Mouse (Mus musculus) WW6 (cell line): ENCODE measurements around the gene Arhgap23.

ENCODE experiments used
- DNase-seq: peaks from one replicate; pipeline ENCODE4 v3.0.0-alpha.2; 2013; ENCODE audit warnings: low read depth, low spot score

Gene Arhgap23

DNA sequence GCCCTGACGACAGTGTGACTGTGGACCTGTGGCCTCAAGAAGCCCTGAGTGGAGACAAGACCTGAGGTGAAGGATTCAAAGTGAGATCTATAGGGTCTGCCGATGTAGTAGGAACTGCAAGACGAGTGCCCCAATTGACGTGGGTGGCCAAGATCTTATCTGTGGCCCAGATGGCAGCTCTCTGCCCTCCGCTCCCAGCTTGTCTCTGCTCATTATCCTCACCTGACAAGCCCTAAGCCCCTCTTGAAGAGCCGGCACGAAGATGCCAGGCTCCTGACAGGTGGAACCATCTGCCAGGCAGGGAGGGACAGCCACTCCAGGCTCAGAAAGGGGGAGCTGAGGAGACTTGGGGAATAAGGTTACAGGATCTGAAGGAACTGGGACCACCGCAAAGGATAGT lies 117.0 kb downstream of the Arhgap23 start:
- no peak for DNase-seq

DNA sequence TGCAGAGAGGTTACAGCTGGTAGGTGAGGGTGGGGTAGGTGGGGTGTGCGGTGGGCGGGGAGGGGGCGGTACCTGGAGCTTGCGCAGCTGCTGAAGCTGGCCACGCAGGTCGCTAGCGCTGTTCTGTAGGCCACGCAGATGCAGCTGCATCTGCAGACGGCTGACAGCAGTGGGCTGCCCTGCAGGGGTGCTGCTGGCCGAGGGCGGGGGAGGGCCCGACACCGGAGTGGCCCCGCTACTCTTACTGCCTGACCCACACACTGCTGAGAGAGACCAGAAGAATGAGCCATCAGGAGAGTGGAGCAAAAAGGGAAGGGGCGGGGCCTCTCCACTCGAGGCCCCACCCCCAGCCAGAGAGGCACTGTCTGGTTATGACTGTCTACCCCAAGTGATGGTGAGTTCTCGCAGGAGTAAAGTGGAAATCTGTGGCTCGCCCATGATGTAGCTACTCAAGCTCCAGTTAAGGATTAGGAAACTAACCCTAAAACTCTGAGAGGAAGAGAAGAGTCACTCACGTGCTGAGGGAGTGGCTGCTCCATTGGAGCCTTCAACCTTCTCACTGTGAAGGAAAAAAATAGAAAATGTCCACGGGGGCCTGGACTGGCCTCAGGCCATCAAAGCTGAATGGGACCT lies 117.7 kb downstream of the Arhgap23 start:
- DNase-seq, result no peak

DNA sequence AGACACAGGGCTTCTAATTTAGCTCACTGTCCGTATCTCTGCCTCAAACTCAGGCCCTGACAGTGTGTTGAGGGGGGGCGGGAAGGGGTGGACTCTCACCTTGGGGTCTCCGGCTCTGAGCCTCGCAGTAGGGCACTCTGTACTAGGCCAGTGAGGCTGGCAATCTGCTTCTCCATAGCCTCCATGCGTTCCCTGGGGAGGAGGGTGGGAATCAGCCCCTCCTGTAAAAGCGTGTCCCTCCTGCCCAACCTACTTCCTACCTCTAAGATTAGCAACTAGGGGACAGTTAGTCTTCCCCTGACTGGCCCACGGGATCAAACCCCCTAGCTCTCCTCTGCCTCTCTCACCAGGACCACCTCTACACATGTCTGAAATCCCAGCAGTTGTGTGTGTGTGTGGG lies 118.3 kb downstream of the Arhgap23 start:
- DNase-seq, result no peak

DNA sequence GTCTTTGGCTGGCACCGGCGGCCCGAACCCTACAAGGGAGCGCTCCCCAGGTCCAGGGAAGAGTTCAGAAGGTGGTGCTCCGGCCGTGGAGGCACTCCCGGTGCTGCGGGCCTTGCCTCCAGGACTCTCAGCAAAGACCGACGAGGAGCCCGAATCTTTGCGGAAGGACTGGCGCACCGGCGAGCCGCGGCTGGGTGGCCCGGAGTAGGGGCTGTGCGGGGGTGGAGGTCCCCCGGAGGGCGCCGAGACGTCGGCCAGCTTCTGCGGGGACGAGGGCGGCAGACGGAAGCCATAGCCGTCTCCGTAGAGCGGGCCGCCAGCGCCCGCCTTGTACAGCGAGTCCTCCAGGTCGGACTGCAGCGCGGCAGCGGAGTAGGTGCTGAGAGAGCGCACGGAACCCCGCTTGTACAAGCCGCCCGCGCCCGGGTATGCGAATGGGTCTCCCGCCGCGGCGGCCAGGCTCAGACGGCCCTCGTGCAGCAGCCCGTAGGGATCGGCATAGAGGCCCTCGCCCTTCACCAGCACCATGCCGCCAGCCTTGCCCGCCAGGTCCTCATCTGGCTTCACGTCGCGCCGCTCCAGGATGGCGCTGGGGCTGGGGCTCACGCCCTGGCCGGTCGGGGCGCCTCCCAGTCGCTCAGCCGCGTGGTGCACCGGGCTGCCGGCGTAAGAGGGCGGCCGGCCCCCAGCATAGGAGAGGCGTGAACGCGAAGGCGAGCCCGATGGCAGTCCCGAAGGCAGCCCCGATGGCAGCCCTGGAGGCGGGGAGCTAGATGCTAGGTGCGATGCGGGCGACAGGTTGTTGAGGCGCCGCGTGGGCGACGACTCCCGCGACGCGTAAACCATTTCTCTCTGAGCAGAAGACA lies 119.3 kb downstream of the Arhgap23 start:
- DNase-seq, result no peak

DNA sequence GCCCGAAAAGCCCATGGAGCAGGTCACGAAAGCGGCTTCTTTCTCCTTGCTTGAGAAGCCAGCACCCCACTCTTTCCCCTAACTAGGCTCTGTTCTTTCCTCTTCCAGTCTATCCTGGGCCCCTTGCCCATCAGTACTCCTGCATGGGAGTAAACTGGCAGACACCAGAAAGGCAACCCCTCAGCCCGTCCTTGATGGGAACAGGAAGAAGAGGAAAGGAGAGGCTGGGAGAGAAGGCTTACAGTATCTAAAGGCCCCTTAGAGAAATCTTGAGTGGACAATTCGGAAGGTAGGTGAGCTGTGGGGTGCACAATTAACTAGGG lies 119.9 kb downstream of the Arhgap23 start:
- DNase-seq, result no peak

DNA sequence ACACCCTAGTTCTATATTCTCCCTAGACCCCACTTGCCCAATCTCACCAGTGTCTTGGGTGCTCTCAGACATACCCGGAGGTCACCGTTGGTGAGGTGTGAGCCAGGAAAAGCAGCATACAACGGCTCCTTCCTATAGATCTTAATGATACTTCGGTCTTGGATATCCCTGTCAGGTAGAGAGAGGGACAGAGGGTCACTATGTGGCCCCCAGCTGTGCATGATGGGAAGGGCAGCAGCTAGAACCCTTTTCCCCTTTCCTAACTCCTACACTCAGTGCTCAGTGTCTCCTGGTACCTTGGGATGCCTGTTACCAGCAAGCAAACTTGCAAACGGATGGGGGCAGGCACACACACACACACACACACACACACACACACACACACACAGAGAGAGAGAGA lies 120.3 kb downstream of the Arhgap23 start:
- no peak for DNase-seq

DNA sequence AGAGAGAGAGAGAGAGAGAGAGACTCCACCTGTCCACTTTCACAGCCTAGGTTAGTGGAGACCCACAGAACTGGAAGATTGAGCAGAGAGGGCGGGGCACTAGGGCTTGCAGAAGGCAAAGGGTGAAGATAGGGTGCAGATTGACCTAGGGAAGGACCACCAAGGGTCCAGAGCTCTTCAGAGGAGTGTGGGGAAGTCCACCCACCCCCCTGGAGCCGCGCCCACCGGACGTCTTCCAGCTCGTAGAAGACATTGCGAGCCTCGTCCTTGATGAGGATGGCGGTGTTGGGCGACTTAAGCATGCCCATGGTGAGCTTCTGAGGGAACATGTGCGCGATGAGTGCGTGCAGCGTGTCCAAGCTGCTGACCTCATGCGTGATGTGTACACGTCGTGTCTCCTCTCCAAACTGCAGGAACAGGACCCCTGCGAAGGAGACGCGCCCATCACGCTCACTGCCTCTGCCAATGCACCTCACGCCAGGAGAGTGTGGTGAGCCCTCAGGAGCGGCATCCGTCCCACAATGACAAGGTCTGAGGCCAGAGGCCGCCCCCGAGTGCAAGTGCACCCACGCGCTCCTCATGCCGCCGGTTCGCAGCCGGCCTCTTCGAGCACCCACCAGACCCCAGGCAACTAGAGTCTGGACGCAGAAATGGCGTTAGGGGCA lies 120.9 kb downstream of the Arhgap23 start:
- no peak for DNase-seq

DNA sequence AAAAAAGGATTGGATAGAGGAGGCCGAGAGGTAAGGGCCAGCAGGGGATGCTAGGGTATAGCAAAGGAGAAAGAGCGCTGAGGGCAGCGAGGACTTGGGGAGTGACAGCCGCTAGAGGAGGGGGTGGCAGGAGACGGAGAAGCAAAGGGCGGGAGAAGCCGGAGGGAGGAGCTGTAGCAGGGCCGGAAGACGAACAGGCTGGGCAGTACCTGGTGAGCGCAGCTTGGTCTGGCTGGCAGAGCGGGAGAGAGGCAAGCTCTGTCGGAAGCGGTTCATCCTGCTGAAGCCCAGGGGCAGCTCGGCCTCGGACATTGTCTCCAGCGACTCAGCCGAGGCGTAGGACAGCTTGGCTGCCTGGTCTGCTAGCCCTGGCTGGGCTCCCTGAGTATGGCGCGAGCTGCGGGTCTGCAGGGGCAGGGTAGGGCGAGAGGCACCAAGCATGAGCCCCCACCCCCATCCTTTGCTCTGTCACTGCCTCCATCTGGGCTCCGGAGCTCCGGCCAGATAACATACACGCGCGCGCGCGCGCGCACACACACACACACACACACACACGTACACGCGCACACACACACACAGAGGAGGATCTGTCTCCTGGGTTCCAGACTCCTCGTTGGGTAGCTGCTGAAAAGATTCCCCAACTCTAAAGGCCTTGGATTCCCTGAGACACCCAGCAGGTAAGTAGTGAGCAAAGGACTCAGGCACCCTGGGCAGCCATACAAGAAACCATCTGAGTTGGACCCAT lies 121.7 kb downstream of the Arhgap23 start:
- no peak for DNase-seq

DNA sequence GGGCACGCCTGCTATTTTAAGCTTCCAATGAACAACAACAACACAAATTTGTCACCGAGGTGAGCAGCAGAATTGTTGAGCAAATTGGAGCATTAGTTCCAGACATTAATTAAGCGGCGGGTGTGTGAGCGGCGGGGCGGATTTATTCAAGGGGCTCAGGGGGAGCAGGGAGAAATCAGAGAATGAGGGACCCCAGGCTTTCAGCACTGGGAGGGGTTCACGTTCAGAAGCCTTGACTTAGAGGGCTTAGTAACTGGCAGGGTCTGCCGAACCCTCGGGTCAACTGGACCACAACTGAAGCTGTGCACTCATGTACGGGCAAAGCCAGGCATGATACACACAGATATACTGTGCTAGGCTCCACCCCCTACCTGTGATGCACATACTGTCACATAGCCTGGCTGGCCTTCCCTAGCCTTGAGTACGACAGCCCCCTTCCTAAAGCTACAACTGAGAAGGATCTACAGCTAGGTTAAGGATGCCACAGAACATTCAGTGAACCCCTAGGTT lies 122.3 kb downstream of the Arhgap23 start:
- DNase-seq, result no peak

DNA sequence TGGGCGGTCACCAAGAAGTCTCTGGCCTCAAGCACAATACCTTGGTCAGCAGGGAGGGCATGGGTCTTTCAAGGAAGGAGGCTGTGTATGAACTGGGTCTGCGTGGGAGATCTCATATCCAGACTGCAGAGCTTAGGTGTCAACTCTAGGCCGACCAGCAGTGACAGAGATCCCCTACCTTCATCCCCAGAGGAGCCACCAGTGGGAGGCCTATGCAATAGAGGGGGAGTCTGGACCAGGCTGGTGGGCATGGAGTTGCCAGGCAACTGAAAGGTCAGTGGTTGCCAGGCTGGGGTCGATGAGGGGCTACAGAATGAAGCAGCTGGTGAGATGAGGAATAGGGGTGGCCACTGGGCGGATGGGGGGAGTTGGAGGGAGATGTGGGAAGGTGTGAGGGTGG lies 124.3 kb downstream of the Arhgap23 start:
- DNase-seq, result no peak

DNA sequence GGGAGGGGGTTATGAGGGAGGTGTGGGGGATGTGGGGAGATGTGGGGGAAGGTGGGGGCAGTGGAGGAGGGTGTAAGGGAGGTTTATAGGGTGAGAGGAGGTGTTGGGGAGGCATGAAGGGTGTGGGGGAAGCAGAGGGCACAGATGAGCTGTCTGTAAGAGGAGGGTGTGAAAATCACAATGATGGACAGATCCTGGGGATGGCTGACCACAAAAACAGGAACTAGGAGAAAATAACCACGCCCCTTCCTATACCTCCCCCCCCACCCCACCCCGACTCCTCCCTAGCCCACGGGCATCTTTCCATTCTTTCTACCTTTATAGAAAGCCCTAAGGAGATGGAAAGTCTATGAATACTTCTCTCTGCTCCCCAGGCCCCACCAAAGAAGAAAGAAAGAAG lies 124.8 kb downstream of the Arhgap23 start:
- DNase-seq, result no peak

DNA sequence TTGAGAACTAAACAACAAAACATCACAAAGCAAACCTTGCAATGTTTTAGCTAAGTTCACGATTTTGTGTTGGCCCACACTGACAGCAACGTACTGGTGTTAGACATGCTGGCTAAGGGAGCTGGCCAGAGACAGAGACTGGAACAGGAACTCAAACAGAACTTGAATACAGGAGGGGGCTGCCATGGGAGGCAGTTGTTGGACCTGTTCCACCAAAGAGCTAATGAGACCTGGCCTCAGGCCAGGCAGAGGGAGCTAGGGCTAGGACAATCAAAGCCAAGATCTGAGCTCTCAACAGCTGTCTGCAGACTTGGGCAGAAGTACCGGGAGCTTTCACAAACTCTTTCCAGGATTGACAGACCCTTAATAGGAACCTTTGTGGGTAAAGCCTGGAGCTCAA lies 125.3 kb downstream of the Arhgap23 start:
- DNase-seq, result no peak

DNA sequence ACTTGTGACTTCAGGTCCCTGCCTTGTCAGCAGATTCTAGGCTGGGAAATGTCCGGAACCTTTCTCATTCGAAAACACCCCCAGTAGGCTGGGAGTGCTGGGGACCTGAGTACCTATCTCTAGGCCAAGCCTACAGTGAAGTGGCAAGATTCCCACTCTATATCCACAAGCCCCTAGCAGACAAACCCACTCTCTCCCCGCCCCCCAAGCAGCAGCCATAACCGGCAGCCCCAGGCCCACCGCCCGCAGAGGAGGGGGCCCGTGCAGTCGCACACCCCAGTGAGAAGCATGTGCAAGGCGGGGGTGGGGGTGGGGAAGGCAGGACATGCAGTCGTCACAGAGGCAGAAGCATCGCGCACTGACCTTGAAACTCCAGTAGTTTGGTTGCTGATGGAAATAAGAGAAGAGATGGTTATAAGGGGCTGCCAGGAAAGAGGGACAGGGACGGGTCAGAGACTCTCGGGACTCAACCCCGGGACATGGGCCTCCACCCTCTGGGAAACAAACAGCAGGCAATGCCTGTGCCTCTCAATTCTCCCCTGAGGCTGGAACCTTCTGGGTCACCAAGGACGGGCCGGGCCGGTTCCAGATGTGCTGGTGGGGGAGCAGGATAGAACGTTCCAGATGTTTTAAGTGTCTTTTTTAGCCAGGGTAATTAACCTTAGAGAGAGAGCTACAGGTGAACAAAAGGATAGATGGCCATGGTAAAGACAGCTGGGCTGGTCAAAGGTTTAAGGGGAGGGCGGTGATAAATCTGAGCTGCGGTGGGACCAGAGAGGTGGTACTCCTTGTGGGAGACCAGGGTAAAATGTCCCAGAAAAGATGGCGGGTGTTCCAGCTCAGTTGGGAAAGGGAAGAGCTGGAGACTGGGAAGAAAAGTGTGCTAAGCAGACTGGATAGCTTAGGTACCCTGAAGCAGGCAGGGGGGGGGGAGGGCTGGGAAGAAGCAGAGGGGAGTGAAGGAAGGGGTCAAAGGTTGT lies 127.1 kb downstream of the Arhgap23 start:
- DNase-seq, result no peak

DNA sequence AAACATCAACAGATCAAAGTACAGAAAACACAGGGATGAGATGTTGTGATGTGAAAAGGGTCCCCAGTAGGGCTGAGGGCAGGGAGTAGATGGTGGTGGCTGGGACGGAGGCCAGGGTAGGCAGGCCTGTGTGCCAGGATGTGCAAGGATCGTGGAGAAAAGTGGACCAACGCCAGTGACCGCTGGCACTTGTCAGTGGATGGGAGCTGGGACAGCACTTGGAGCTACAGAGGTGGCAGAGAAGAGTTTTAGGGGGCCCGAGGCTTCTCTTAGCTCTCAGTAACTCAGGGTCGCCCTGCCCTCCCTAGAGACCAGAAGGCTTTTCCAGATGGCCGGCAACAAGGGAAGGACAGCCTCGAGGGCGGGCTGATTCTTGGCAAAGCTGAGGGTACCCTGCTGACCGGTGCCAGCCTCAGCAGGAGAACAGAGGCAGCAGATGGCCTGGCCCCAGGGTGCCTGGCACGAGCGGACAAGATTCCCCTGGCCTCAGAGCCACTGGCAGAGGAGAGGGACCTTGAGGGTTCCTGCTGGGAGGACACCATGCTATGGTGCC lies 127.9 kb downstream of the Arhgap23 start:
- DNase-seq, result no peak

DNA sequence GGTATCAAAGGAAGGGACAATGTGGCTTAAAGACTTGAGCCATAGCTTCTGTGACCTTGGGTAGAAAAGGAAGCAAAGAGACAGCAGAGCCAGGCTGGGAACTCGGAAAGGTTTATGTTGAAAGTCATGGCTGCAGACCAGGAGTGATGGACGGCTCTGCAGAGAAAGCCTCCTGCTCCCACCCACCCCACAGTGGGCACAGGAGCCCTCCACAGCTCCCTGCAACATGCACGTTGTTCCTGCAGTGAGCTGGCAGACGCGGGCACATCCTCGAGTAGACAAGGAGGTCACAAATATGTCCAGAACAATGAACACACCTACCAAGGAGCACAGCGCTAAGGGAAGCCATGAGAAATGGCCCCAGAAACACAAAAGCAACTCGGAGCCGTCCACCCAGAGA lies 128.6 kb downstream of the Arhgap23 start:
- no peak for DNase-seq

DNA sequence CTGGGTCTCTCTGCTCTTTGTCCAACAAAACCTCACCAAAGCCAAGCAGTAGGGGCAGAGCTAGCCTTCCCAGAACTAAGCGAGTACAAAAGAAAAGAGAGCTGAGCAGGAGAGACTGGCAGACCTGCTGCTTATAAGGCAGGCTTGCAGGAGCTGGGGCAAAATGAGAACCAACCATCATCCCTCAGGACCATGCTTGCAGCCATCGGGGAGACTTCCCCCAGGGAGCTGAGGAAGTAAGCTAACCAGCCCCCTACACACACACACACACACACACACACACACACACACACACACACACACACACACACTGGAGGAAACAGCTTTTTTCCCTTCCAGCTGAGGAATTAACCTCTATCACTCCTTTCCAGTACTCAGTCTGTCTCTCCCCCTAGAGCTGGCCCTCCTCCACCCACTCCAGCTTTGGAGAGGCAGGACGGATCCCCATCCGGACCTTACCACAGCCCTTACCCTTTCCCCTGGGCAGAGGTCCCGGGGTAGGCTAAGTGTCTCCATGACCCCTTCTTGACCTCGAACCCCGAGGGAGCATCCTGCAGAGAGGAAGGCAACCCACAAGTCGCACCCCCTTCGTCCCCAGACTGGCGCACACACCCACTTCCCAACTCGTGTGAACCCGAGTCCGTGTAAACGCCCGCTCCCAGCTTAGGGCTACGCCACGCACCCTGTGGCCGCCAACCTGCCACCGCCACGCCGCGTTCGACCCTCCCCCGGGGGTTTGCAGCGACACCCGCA lies 130.7 kb downstream of the Arhgap23 start:
- no peak for DNase-seq

DNA sequence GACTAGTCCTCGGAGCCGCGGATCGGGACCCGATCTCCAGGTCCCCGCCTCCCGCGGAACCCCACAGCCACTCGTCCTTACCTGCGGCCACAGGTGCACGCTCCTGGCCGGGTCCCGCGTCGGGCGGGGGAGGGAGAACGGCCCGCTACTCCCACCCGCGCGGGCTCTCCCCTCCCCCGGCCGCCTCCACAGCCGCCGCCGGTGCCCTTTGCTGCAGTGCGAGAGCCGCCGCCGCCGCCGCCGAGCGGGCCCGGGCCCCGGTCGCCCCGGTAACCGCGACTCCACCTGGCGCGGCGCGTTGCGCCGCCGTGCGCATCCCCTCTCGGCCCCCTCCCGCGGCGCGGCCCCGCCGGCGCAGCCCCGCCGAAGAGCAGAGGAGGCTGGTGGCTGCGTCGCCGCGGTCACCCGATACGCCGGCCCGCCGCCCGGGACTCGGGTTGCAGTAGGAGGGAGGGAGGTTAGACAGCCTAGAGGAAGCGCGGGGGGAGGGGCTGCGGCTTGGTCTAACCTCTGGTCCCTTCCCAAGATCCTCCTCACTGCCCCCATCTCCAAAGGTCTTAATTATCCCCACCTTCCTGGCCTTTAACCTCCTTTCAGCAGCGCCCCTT lies 131.6 kb downstream of the Arhgap23 start:
- no peak for DNase-seq

DNA sequence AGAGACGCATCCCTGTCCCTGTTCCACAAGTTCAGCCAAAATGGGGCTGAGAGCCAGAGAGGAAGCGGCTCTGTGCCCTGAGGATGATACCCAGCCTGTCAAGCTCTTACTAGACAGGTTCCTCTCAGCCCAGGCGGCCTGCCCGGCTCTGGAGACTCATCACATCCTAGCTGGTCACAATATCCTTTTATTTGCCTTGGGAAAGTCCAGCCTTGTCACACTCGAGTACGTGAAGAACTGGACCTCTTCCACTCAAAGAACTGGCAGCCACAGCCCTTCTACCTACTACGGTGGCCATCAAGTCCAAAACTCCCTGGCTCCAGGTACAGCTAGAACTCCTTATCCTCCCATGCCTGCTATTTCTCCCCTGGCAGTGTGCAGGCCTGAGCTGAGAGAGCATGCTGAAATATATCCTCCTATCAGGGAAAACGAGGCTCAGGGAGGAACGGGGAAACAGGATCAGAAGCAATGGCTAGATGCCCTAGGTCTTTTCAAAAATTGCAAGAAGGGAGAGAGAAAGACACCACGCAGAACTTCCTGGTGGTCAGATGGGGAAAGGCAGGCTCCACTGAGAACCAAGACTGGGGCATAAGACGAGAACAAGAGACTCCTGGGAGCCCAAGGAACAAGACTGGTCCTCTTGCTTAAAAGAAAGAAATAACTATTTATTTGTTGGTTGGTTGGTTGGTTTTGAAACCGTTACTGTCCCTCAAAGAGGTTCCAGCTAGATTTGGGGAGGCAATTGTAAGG lies 132.8 kb downstream of the Arhgap23 start:
- DNase-seq, result no peak

DNA sequence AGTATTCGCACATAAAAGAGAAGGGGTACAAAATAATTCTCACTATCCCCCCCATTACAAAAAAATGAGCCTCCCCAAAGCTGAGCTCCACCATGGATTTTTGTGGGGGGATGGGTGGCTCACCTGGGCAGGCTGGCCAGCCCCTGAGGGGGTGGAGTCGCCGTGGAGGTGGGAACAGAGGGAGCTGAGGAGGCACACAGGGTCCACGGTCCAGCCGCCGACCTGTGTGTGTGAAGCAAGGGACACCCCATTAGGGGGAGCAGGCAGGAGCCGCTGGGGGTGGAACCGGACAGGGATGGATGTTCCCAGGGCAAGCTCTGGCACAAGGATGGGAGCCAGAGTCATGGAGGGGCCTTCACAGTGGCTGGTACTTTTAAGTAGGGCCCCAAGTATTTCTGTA lies 133.4 kb downstream of the Arhgap23 start:
- DNase-seq, result no peak
